Mouse (Mus musculus) midbrain, embryonic 10.5 days (tissue): ENCODE measurements around the gene Asb14. TPM values are rescaled to one million over a fixed set of nuclear protein-coding genes. Genes with fewer than 3 reads are reported as not detected.

Source experiments
- polyA plus RNA-seq: library from polyadenylated mRNA; unstranded; fragments of >200 nt; fragmentation: Nextera tagmentation; extraction: Ambion mirVana; gene quantifications from 2 replicates; pipeline ENCODE4 v1.2.1, GENCODE M21; 2016

Gene Asb14
- polyA plus RNA-seq, 1 experiment from 2014 or later, result not detected

Other genes starting within 250 kb of the Asb14 start
- gene Pde12, start 224.7 kb upstream of the Asb14 start, polyA plus RNA-seq, result 11.2 and 11.8 TPM in 2 replicates
- 0.06 TPM in 1 of 2 replicates, not detected in the other for gene Dnah12, start 201.3 kb upstream of the Asb14 start, polyA plus RNA-seq
- 26.1 and 30.1 TPM in 2 replicates for gene Appl1, start 76.7 kb downstream of the Asb14 start, polyA plus RNA-seq
- gene Hesx1, start 99.9 kb downstream of the Asb14 start, polyA plus RNA-seq, result 0.39 and 1.1 TPM in 2 replicates
- 6.4 and 7.6 TPM in 2 replicates for gene Il17rd, start 144.4 kb downstream of the Asb14 start, polyA plus RNA-seq
- gene Arhgef3, start 220.3 kb downstream of the Asb14 start, polyA plus RNA-seq, result 1.6 and 1.9 TPM in 2 replicates